Mouse (Mus musculus): ENCODE measurements at regions not wholly inside any gene's neighbourhood (a gene's known extent, or its start where the extent isn't known, plus 50 kb on each side); places are given as distances from the start of the nearest gene placed in this dataset.
"Not testable (repeated sequence)": the region's sequence is repeated elsewhere in the genome, so short reads cannot be mapped to it uniquely, and the experiment has no call there.

DNA sequence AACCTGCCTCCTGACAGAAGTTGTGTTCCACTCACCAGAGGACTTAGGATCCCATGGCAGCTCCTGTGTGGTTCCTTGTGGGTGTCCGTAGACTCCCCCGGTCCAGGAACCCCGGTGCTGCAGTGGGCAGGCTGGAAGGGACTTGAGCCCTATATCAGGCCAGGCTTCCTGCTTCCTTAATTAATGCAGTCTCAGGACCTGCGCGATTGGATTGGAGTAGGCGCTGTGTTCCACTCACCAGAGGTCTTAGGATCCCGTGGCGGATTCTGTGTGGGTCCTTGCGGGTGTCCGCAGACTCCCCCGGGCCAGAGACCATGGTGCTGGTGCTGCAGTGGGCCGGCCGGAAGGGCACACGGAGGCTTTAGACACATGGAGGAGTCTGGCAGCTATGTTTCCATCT is 288.7 kb downstream of the Fut8 start:
- not testable (repeated sequence) for DNase-seq

DNA sequence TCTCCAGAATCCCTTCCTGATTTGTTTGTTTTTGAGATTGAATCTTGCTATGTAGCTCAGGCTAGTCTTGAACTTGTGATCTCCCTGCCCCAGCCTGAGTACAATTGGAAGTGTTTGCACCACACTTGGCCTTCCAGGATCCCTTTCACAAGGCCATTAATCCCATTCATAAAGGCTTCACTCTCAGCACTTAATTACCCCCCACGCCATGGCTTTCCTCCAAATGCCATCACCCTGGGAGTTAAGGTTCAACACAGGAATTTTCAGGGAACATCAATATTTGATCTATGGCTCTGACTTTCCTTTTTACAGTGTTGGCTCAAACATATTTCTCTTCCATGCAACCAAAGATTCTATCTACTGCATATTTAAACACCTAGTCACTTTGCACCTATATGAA is 289.6 kb downstream of the Fut8 start:
- no peak for DNase-seq

DNA sequence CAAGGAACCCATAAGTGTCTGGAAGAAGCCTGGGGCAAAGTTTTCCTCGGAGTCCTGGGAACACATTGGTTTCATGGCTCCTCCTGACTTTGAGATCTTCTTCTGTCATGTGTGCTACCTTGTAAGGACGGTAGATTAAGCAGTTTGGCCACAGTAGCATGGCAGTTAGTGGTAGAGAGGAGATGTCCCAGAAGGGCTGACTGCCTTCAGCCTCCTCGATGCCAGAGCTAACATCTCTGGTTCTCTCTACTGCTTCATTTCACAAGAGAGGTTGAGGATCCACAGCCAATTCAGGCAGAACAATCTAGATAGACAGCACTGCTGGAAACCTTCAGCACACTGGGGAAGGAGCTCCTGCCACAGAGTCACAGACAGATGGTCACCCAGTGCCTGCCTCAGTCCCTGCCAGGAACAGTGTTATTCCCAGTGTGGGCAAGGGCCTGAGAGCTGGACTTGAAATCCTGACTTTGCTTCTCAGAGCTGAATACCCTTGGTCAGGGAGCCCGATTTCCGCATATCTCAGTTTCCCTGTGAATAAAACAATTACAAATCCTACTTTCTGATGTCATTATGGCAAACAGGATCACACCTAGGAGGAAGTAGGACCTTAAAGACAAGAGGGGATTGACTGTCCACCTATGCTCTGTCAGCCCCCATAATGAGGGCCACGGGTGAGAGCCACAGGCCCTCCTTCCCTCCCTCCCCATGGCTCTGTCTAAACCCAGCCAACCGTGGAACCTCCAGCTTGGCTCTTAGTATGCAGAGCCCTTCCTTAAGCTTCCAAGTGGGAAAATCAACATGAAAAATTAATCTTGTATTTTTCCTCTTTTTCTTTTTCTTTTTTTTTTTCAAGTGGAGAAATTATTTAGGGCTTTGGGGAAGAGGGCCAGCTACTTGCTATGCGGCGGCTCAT is 290.3 kb downstream of the Fut8 start:
- DNase-seq: no peak

DNA sequence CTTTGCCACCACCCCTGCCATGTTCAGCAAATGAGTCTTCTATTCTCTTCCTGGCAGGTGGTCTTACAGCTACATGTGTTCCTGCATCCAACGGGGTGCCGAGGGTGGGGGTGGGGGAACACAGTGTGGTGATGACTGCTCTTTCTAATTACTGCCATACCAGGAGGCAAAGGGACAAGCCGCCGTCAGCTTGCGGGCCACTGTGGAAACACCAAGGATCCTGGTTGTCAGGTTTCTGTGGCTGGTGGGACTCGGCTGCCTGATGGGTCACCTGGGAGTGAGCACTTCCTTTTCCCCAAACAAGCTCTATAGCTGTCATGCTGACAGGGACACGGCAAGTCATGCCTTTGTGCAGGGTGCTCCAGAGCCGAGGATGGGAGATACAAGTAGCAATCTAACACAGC is 290.9 kb downstream of the Fut8 start:
- DNase-seq: no peak

DNA sequence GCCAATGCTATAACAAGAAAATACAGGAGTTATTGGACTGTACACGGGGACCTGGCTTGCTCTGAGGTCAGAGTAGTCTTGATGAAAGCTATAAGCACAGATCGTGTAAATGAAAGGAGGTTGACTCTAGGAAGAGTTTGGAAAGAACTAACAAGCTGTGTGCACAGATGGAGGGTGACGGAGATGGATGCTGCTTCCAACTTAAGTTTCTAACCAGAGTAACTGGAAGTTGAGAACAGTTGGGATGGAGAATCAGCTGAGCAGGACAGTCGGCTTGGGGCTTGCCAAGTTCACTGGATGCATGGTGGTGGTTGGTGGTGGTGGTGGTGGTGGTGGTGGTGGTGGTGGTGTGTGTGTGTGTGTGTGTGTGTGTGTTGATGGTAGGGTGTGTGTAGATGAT is 291.5 kb downstream of the Fut8 start:
- no peak for DNase-seq

DNA sequence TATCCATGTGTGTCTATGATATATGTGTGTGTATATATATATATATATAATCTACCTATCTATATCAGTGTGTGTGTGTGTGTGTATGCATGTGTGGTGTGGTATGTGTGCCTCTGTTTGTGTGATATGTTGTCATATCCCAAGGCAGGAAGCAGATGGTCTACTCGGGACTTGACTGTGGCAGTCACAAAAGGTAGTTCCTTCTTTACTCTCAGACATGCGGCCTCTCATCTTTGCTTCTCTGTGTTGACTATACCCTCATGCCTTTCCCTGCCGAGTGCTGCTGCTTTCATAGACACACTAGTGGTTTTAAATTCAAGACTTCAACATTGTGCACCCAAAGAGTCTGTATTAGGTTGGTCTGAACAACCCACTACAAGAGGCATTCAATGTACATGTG is 292.0 kb downstream of the Fut8 start:
- no peak for DNase-seq

- peak; percentile 58 to 62 for DNase-seq
Observed at GRCm38 (mm10) chr12:77531294-77531693, 293.4 kb downstream of the Fut8 start.

GRCm38 (mm10) chr12:77532547-77532946 is 294.6 kb downstream of the Fut8 start:
- no peak for DNase-seq

DNA sequence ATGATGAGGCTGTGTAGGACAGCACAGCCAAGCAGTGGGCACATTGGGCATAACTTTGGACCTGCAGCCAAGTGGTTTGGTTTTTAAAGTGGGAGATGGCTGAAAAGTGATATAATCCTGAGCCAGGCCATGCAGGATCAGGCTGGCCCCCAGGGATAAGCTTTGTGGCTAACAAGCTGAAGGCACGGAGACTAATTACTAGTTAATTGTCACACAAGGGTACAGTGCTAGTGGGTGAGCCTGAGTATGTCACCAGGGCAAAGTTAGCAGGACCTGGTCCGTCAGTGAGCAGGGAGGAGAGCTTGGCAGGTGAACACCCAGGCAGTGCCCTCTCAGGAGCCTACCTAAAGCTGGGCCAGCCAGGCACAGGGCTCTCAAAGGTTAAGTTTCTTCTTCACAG is 295.7 kb downstream of the Fut8 start:
- DNase-seq: no peak

GRCm38 (mm10) chr12:77534079-77534478 is 296.2 kb downstream of the Fut8 start:
- no peak for DNase-seq

DNA sequence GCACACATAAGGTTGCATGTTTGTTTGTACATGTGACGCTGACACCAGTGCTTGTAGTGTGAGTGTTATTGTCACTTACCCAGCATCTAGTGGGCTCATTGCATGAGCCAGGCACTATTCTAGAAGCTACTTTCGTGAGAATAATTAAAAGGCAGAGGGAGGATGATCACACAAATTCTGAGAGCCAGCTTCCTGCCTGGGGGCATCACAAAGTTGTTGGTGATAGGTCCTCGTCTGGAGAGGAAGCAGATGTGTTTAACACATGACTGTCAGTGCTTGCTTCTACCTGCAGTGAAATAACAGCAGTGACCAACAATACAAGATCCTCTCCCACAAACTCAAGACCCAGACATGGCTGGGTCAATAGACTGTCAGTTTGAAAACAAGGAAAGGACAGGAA is 297.2 kb downstream of the Fut8 start:
- DNase-seq: no peak

- DNase-seq: peak; percentile 16 to 17
Observed at GRCm38 (mm10) chr12:77537139-77537848, 299.4 kb downstream of the Fut8 start.

GRCm38 (mm10) chr12:77539661-77540431 is 301.9 kb downstream of the Fut8 start:
- DNase-seq: no peak

DNA sequence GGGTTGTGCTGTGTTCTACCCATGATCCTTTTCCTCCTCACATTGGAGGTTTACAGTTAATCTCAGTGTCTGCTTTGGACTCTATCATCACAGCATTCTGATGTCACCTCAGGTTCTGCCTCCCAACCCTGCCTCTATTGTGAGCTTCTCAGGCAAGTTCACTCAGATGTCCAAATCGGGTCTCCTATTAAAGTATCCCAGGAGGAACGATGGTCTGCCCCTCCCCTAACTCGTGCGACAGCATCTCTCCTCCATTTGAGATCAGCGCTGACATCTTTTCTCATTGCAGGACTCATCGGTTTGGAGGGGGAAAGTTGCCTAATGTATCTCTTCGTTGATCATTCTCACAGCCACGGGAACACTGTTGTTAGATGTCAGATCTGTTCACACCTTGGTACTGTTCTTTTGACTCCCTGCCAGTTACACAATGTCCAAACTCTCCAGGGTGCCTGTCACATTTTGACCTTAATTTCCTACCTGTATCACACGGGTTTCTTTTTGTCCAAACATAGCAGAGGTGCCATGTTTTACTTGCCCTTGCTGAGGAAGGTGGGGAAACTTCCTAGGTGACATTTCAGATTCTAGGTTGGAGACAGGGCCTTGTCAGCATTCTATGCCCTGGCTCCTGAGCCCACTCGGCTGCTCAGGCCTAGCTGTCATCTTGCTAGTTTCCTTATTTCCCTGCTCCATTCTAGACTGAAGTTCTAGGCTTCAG is 303.3 kb downstream of the Fut8 start:
- DNase-seq: no peak

DNA sequence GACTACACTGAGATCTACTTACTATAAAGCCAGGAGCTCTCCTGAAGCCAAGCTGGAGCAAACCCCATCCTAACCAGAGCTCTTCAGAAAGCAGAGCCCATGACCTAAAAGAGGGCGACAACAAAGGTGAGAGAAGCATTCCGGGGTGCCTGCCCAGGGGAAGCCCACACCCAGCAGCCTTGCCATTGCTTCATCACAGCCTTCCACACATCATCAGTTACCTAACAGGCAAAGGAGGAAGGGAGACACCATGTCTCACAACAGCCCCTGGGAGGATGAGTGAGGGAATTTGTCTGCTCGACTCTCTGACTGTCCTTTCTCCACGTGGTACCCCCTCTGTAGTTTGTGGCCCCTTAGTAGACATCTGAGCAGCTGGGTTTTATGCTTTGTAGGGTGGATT is 303.9 kb downstream of the Fut8 start:
- DNase-seq: no peak

DNA sequence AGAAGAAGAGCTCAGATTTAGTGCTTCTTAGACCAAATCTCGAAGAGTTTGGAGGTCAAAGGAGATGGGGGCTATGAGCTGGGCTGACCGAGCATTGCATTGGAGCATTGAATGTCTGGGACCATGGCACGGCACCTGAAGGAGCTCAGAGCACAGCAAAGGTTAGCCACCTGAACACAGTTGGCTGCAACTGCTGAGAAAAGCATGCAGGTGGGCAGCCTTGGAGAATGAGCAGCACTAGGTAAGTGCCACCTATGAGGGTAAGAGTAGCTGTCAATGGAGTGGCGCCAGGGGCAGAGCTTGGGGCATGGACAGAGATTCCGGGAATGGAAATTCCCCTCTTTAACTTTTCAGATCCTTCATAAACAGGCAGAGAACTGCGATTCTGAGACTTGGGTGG is 305.7 kb downstream of the Fut8 start:
- no peak for DNase-seq

GRCm38 (mm10) chr12:77546165-77546564 is 308.2 kb downstream of the Fut8 start:
- DNase-seq: no peak

- DNase-seq: peak; percentile 18 to 58
Observed at GRCm38 (mm10) chr12:77568286-77568685, 330.4 kb downstream of the Fut8 start.

- DNase-seq: peak in 1 of 2 experiments; percentile 19
Observed at GRCm38 (mm10) chr12:77570501-77570900, 332.6 kb downstream of the Fut8 start.

- no peak for DNase-seq
Observed at GRCm38 (mm10) chr12:77571071-77571470, 333.1 kb downstream of the Fut8 start.

- DNase-seq: peak in 1 of 2 experiments; percentile 5
Observed at GRCm38 (mm10) chr12:77575046-77575445, 337.1 kb downstream of the Fut8 start.

DNA sequence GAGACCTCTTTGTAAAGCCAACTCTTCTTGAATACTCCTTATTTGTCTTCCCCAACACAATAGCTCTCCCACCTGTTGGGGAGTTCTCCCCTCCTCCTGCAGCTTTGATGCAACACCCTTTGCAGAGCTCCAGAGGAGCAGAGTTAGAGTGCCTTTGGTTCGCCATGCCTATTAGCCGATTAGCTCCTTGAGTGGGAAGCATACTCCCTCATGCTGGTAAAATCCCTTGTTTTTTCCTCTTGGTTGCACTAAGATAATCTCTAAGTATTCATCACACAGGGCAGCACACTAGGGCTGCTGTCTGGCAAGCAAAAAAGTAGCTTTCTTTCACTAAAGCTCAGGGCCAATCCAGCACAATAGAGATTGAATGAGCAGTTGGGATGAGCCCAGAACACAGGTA is 350.4 kb downstream of the Fut8 start:
- DNase-seq: no peak
